Mouse (Mus musculus) common myeloid progenitor, adult 5-6 weeks (primary cell): ENCODE data around the gene Smox. TPM values are rescaled to one million over a fixed set of nuclear protein-coding genes. Genes with fewer than 3 reads are reported as not detected.

Experiments
- ATAC-seq: replicated peaks from 2 replicates; pipeline ENCODE4 v1.8.0; 2016; ENCODE audit warnings: low read depth, mild to moderate bottlenecking, moderate TSS enrichment, inconsistent platforms; ENCODE audit not compliant: poor library complexity, severe bottlenecking
- total RNA-seq: library from RNA; stranded (forward); fragments of 200-1000, 187-1606 nt; gene quantifications from 2 replicates; pipeline ENCODE4 v1.2.3, GENCODE M21; 2017

Smox gene
- total RNA-seq, 1 experiment from 2014 or later, result 23.2 TPM

DNA sequence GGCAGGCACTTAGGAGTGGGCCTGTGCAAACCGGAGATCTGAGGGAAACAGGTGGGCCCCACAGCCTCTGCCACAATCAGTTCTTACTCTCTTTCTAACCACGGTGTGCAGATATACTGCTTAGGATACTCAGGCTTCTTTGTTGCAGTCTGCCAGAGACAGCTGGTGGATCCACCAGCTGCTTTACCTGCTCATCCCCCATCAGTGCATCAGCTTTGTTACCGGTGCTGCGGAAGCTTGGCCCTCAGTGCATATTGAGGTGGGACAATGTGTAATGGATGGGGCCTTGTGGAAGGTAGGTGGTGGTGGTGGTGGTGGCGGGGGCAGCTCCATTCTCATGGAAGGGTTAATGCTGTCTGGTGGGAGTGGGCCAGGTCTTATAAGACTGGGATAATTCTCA, 57.8 kb downstream of the Smox start:
- ATAC-seq, result no peak

DNA sequence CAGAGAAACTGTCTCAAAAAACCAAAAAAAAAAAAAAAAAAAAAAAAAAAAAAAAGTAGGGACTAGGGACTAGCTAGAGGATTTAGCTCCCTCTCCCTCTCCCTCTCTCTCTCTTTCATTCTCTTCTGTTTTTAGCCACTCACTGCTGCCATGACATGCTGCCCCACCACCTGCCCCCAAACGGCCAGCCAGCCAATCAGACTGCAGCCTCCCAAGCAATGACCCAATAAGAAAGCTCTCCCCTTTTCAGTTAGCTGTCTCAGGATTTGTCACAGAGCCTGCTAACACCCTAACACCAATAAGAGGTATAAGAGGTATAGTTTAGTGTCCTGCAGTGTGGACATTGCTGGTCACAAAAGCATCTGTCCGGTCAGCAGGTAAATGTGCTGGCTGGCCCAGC, 59.2 kb downstream of the Smox start:
- no peak for ATAC-seq

DNA sequence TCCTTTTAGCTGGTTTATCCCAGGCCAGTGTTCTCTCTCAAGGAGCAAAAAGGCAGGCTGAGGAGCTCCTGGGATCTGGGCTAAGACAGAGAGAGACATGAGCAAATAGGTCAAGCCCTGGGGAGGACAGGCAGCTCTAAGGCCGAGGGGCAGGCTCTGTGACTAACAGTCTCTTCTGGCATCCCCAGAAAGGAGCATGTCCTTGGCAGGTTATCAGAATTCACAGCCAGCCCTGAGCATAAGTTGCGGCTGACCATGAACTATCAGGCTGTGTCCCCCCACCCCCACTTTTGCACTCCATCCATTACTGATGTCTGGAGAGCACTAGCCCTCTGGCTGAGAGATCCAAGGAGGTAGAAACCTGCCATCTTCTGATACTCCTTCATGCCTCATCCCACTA, 59.6 kb downstream of the Smox start:
- no peak for ATAC-seq

DNA sequence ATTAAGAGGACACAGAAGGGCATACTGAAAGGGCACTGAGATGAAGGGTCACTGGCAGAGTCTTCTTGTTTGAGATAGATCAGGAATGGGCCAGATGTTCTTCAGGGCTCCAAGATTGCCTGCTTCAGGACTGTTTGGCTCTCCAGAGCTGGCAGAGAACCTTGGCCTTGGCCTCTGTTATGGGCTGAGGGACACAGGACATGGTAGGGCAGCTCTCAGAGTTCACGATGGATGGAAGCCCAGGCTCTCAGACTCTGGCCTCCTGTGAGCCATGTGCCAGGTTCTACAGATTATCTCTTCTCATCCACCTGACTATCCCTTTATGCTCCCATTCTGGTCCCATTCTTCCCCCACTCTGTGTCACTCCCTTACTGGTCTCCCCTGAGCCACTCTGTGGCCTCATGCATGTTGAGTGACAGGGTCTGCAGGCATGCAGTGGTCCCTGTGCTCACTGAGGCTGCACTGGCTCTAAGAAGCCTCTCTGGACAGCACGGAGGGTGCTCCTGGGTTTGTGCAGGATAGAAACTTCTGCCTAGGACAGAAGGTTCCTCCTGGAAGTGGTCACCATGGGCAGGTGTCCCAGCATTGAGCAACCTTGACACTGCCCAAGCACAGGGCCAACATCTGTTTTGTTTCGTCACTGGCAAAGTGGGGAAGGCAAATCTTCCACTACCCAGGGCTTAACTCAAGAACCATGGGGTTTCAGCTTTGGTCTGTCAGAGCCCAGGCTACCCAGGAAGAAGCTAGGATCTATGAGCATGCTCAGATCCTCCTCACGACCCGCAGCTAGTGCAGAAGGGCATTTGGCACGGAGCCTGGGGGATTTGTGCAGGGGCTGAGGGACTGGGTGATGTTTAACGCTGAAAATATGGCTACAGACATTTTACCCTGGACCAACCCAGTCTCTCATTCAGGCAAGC, 60.7 kb downstream of the Smox start:
- peak; percentile 45 for ATAC-seq

DNA sequence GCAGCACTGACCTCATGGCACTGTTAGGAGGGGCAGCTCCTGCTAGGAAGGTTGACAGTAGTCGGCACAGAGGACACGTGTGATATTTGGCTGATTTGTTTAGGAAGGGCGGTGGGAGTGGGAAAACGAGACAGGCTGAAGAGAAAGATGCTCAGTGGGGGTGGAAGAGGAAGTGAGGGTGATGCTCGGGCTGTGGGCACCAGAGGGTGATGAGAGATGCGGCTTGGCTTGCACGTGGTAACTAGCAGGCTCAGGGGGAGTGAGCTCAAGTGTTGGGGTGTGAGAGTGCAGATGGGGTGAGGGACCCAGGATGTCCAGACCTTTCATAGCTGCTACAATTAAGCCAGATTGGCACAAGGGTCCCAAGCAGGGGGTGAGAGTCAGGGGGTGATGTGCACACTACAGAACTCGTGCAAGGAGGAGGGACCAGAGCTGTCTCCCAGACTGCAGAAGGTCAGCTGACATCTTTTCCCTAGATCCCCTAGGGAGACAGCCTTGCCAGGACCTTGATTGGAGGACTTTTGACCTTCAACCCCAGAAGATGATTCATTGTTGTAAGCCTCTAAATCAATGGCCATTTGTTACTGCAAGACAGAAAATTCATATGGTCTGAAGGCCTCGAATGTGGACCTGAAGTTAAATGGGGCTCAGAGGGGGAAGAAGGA, 61.6 kb downstream of the Smox start:
- peak; percentile 73 for ATAC-seq

DNA sequence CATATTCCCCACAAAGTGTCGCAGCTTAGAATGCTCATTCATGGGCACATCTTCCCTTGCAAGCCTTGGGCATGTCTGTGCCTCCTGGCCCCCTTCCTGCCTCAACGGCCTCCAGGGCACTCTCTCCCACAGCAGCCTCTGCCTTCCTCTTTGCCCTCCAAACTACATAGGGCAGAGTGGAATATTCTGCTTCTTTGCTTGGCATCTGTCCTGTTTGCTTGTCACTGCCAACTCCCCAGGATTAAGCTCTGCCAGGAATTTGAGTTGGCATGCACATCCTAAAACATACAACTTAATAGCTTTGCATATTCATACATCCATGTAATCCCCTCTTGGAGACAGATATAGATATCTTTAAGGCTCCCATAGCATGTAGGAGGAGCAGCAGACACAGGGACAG, 66.6 kb downstream of the Smox start:
- ATAC-seq, result no peak

DNA sequence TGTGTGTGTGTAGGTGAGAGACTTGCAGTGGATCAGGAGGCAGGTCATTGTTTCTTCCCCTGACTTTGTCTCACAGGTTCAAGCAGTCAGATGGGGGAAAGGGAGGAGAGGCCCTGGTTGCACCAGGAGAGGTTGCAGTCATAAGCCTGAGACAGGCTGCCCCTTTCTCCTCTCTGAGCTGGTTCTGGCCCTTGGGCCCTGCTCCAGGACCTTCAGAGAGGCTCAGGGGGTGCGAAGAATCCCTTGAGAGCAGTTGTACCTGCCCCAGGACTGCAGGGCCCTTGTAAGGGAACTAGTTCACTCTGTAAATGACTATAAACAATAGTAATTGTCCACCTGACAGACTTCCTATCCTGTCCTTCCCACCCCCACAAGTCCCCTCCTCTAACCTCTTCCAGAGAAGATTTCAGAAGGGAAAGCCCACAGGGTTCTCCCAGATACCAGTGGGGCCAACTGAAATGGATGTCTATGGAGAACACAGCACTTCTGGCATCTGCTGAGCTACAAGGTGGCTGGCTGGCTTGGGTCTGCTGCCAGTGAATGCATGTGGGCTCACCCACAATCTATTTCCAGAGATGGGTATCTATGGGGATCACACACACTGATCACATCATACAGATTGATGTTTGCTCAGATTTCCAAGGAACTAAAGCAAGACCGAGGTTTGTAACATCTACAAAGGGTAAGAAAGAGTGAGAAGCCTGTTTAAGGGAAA, 69.1 kb downstream of the Smox start:
- ATAC-seq, result no peak

DNA sequence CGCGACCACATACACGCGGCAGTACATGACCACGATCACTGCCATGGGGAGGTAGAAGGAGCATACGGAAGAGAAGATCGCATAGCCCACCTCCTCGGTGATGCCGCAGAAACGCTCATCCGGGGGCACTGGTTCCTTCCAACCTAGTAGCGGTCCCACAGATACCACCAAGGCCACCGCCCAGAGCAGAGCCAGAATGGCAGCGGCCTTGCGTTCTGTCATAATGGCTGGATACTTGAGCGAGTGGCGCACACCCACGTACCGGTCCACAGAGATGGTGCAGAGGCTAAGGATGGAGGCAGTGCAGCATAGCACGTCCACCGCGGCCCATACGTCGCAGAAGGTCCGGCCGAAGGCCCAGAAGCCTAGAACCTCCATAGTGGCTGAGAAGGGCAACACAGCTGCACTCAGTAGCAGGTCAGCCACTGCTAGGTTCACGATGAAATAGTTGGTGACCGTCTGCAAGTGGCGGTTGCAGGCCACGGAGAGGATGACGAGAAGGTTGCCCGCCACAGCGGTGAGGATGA, 70.1 kb downstream of the Smox start:
- peak; percentile 9; the same call in 1 of the 2 replicates for ATAC-seq

DNA sequence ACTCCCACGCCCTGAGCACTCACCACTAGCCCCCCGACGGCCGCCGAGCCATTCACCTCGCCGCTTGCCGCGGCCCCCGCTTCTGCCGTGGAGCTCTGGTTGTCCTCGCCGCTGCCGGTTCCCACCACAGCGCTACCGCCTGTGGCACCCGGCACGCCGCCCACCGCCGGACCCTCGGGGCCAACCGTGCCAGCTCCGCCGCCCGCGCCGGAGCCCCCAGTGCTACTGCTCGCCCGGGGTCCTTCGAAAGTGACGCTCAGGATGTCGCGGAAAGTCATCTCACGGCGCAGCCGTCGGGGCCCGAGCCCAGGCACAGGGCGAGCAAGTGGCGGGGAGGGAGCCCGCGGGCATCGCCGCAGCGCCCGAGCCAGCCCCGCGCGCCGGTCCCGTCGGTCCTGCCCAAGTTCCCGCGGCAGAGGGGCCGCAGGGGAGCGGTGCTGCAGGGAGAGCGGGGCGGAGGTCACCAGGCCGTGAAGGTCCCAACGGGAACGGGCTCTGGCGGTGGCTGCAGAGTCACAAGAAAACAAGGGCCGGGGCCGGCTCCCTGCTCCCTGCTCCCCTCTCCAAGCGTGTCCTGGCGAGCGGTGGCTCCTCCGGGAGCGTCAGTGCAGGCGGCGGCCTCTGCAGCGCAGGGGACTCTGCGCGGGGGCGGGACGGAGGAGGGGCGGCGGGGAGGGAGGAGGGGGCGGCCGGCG, 70.7 kb downstream of the Smox start, which contains the start of gene Adra1d:
TSS of gene Adra1d (minus strand) at position 393 of the 695 bp plus-strand sequence.
- no peak for ATAC-seq

DNA sequence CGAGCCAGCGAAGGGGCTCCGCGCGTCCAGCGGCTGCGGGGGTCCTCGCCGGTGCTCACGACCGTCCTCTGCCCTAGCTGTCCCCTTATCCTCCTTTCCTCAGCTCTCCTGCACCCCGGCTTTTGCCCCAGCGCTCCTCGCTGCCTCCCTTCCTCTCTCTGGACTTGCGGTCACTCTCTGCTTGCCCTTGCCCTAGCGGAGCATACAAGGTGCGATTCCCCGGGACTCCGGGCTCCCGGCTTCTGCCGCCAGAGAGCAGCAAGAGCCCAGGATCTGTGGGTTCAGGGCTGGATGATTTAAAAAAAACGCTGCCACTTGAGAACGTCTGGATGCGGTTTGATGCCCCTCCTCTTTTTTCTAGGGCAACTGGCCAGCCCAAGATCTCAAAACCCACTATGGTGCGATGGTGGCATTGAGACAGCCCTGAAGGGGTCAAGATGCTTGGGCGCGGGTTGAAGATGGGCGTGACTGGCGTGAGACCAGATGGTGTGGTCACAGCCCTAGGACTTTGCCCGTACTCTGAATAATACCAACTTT, 71.4 kb downstream of the Smox start:
- peak; percentile 64 for ATAC-seq

Other genes with a start within 250 kb of the Smox start
- 57.3 and 72.4 TPM in 2 replicates for gene Pank2, start 229.0 kb upstream of the Smox start, total RNA-seq
- gene Rnf24, start 138.6 kb upstream of the Smox start, total RNA-seq, result 0.82 and 3.7 TPM in 2 replicates
- not detected in 2 replicates for gene Adra1d, start 70.8 kb downstream of the Smox start, total RNA-seq